Mouse (Mus musculus) liver, embryonic 11.5 days (tissue): ENCODE data around the gene Slc4a10. TPM values are rescaled to one million over a fixed set of nuclear protein-coding genes. Genes with fewer than 3 reads are reported as not detected.

Experiments
- ATAC-seq: fragments of 200-750 bp; cut with Nextera tagmentation; replicated peaks from 2 replicates; pipeline ENCODE4 v1.8.0; 2017; ENCODE audit warnings: moderate number of reproducible peaks, mild to moderate bottlenecking, moderate TSS enrichment, moderate library complexity; ENCODE audit not compliant: low FRiP score
- DNase-seq: peaks from one replicate; pipeline ENCODE4 v3.0.0-alpha.2; 2017; ENCODE audit warnings: low spot score
- H3K27ac ChIP-seq: fragments of 300-500 bp; sonication (generic); 2 replicates; pipeline ENCODE4 v1.5.1; 2014; ENCODE audit warnings: mild to moderate bottlenecking, low read depth, low read length, control low read depth
- H3K27me3 ChIP-seq: fragments of 300-500 bp; sonication (generic); replicated peaks from 2 replicates; pipeline ENCODE4 v1.6.1; 2014; ENCODE audit warnings: low read length, mixed read lengths; ENCODE audit not compliant: control insufficient read depth, insufficient read depth
- H3K36me3 ChIP-seq: fragments of 300-500 bp; sonication (generic); 2 replicates; pipeline ENCODE4 v1.6.1; 2014; ENCODE audit warnings: mild to moderate bottlenecking, low read length, moderate library complexity, mixed read lengths; ENCODE audit not compliant: control insufficient read depth, insufficient read depth
- H3K4me1 ChIP-seq: fragments of 300-500 bp; sonication (generic); replicated peaks from 2 replicates; pipeline ENCODE4 v1.6.1; 2014; ENCODE audit warnings: low read length, mixed read lengths; ENCODE audit not compliant: control insufficient read depth, insufficient read depth
- H3K4me2 ChIP-seq: fragments of 300-500 bp; sonication (generic); 2 replicates; pipeline ENCODE4 v1.6.1; 2014; ENCODE audit warnings: mild to moderate bottlenecking, control low read depth, moderate library complexity
- H3K4me3 ChIP-seq: fragments of 300-500 bp; sonication (generic); 2 replicates; pipeline ENCODE4 v1.5.1; 2014; ENCODE audit warnings: low read depth, low read length, control low read depth
- H3K9ac ChIP-seq: fragments of 300-500 bp; sonication (generic); 2 replicates; pipeline ENCODE4 v1.6.1; 2014; ENCODE audit warnings: low read depth, low read length, control low read depth
- H3K9me3 ChIP-seq: fragments of 300-500 bp; sonication (generic); 2 replicates; pipeline ENCODE4 v1.6.1; 2016; ENCODE audit warnings: low read length, inconsistent platforms, mixed read lengths; ENCODE audit not compliant: control insufficient read depth
- WGBS: fragments of 180-500 bp; shearing (Covaris S2); extraction: QIAGEN DNeasy Blood & Tissue Kit; methylation state at CpG from one replicate; pipeline ENCODE4 v1.1.7; 2014; 5-methylcytosine and 5-hydroxymethylcytosine counted together
- polyA plus RNA-seq: library from polyadenylated mRNA; unstranded; fragments of >200 nt; fragmentation: Nextera tagmentation; extraction: Ambion mirVana; gene quantifications from 2 replicates; pipeline ENCODE4 v1.2.1, GENCODE M21; 2014

The Slc4a10 gene
- polyA plus RNA-seq, 1 experiment from 2014 or later = 0.14 TPM

GRCm38 (mm10) chr2:62325388-62325787, 279.1 kb downstream of the Slc4a10 start:
- H3K36me3 ChIP-seq = no peaks in the 10 kb centered on the region
- H3K4me3 ChIP-seq = no peak overlapping the region
- no peak overlapping the region for H3K27ac ChIP-seq
- ATAC-seq = no peak
- WGBS = 91% methylated on average over 2 of the region's 2 CpGs
- no peaks in the 10 kb centered on the region for H3K27me3 ChIP-seq
- H3K9me3 ChIP-seq = no peaks in the 10 kb centered on the region
- no peak for DNase-seq
- no peak overlapping the region for H3K4me2 ChIP-seq
- no peak overlapping the region for H3K9ac ChIP-seq
- no peaks in the 10 kb centered on the region for H3K4me1 ChIP-seq

- Histone ChIP-seq H3K9me3 (no peaks in the 10 kb centered on the region), H3K4me1 (no peaks in the 10 kb centered on the region), H3K27ac (no peak overlapping the region), H3K36me3 (no peaks in the 10 kb centered on the region), H3K4me2 (no peak overlapping the region), H3K9ac (no peak overlapping the region), H3K27me3 (no peaks in the 10 kb centered on the region), H3K4me3 (no peak overlapping the region)
- ATAC-seq (no peak), DNase-seq (no peak)
- WGBS = 66% methylated on average over 4 of the region's 4 CpGs
These were observed 285.7 kb downstream of the Slc4a10 start for GRCm38 (mm10) chr2:62331913-62332312.

GRCm38 (mm10) chr2:62332465-62332864, 286.2 kb downstream of the Slc4a10 start:
- H3K27me3 ChIP-seq = no peaks in the 10 kb centered on the region
- 87% methylated on average over 8 of the region's 8 CpGs for WGBS
- H3K9me3 ChIP-seq = no peaks in the 10 kb centered on the region
- DNase-seq (no peak), ATAC-seq (no peak)
- no peak overlapping the region for H3K4me3 ChIP-seq
- H3K4me1 ChIP-seq = no peaks in the 10 kb centered on the region
- no peak overlapping the region for H3K27ac ChIP-seq
- H3K4me2 ChIP-seq = no peak overlapping the region
- H3K36me3 ChIP-seq = no peaks in the 10 kb centered on the region
- no peak overlapping the region for H3K9ac ChIP-seq

- H3K4me1 ChIP-seq = no peaks in the 10 kb centered on the region
- 90% methylated on average over 4 of the region's 4 CpGs for WGBS
- H3K9ac ChIP-seq = no peak overlapping the region
- no peak overlapping the region for H3K4me3 ChIP-seq
- no peak overlapping the region for H3K4me2 ChIP-seq
- DNase-seq (no peak), ATAC-seq (no peak)
- no peaks in the 10 kb centered on the region for H3K36me3 ChIP-seq
- H3K27ac ChIP-seq = no peak overlapping the region
- no peaks in the 10 kb centered on the region for H3K9me3 ChIP-seq
- H3K27me3 ChIP-seq = no peaks in the 10 kb centered on the region
These were observed 288.4 kb downstream of the Slc4a10 start for GRCm38 (mm10) chr2:62334397-62335243.

- DNase-seq = no peak
These were observed 290.8 kb downstream of the Slc4a10 start for GRCm38 (mm10) chr2:62337086-62337485.

DNA sequence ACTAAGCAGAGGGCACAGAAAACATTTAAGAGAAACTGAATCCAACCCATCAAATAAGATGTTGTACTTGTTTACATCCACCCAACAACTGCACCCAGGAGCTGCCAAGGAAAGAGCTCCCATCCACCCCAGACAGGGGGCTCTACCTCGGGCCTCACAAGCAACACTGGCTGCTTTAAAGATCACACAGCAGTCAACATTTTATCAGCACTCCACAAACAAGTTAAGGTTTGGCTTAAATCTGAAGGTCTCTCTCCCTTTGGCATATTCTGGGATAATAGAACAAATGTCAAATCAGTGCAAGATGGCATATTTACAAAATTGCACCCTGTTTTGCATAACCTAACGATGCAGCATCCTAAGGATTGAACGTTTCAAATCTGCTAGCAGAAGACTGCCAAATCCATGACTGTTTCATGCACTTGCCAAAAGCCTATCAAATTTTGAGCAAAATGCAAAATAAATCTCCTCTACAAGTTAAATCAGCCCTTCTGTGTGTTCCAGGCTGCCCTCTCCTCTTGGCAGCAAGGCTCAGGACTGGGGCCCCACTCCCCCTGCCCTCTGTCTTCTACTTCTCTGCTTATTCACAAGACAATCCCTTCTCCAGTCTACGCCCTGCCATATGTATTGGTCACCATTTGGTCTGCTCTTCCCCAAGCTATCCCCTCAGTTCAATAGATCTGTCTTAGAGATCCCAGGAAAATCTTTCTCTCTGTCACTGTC, 293.1 kb downstream of the Slc4a10 start:
- H3K36me3 ChIP-seq = no peaks in the 10 kb centered on the region
- H3K4me3 ChIP-seq = no peak overlapping the region
- no peaks in the 10 kb centered on the region for H3K27me3 ChIP-seq
- no peak for ATAC-seq
- no peak overlapping the region for H3K9ac ChIP-seq
- no peak overlapping the region for H3K27ac ChIP-seq
- H3K4me1 ChIP-seq = no peaks in the 10 kb centered on the region
- H3K4me2 ChIP-seq = no peak overlapping the region
- DNase-seq = no peak
- H3K9me3 ChIP-seq = no peaks in the 10 kb centered on the region
- 72% methylated on average over 4 of the region's 4 CpGs for WGBS

More at GRCm38 (mm10) chr2:62337086-62337485, 290.8 kb downstream of the Slc4a10 start:
- Histone ChIP-seq H3K4me2 (no peak overlapping the region), H3K9me3 (no peaks in the 10 kb centered on the region), H3K9ac (no peak overlapping the region), H3K4me1 (no peaks in the 10 kb centered on the region), H3K36me3 (no peaks in the 10 kb centered on the region), H3K27me3 (no peaks in the 10 kb centered on the region), H3K4me3 (no peak overlapping the region), H3K27ac (no peak overlapping the region)
- no peak for ATAC-seq
- WGBS = 74% methylated on average over 7 of the region's 7 CpGs

GRCm38 (mm10) chr2:62341061-62341733, 294.9 kb downstream of the Slc4a10 start:
- ATAC-seq (no peak), DNase-seq (no peak)
- no peaks in the 10 kb centered on the region for H3K4me1 ChIP-seq
- no peaks in the 10 kb centered on the region for H3K36me3 ChIP-seq
- no peaks in the 10 kb centered on the region for H3K27me3 ChIP-seq
- no peaks in the 10 kb centered on the region for H3K9me3 ChIP-seq
- 68% methylated on average over 3 of the region's 3 CpGs for WGBS
- no peak overlapping the region for H3K27ac ChIP-seq
- H3K9ac ChIP-seq = no peak overlapping the region
- H3K4me2 ChIP-seq = no peak overlapping the region
- no peak overlapping the region for H3K4me3 ChIP-seq

GRCm38 (mm10) chr2:62341734-62342128, 295.5 kb downstream of the Slc4a10 start:
- H3K4me2 ChIP-seq = no peak overlapping the region
- ATAC-seq (no peak), DNase-seq (no peak)
- H3K27ac ChIP-seq = no peak overlapping the region
- WGBS = 59% methylated on average over 14 of the region's 14 CpGs
- no peaks in the 10 kb centered on the region for H3K9me3 ChIP-seq
- H3K27me3 ChIP-seq = no peaks in the 10 kb centered on the region
- no peaks in the 10 kb centered on the region for H3K4me1 ChIP-seq
- no peak overlapping the region for H3K4me3 ChIP-seq
- H3K36me3 ChIP-seq = no peaks in the 10 kb centered on the region
- H3K9ac ChIP-seq = no peak overlapping the region
